Mouse (Mus musculus): ENCODE measurements around the gene Man1c1. TPM values are rescaled to one million over a fixed set of nuclear protein-coding genes. Genes with fewer than 3 reads are reported as not detected.

Man1c1 gene
- polyA plus RNA-seq, 1 experiment from 2014 or later: 2.5 TPM

- Histone ChIP-seq H3K36me3 (no peaks in the 10 kb centered on the region), H3K4me1 (peaks cover 21% of the 10 kb centered on the region), H3K27me3 (no peaks in the 10 kb centered on the region), H3K4me3 (no peak overlapping the region), H3K4me2 (replicated peaks) (no peak overlapping the region), H3K9ac (replicated peaks) (no peak overlapping the region), H3K9me3 (no peaks in the 10 kb centered on the region), H3K27ac (replicated peaks) (no peak overlapping the region)
- WGBS: 79% methylated on average over 10 of the region's 10 CpGs
- no peak for ATAC-seq (replicated peaks)
Measured at GRCm38 (mm10) chr4:134590227-134590926, 113.7 kb downstream of the Man1c1 start.

GRCm38 (mm10) chr4:134589786-134590185 is 114.3 kb downstream of the Man1c1 start:
- 79% methylated on average over 9 of the region's 9 CpGs for WGBS
- H3K4me2 ChIP-seq (replicated peaks): no peak overlapping the region
- H3K9ac ChIP-seq (replicated peaks): no peak overlapping the region
- H3K4me1 ChIP-seq: peaks cover 21% of the 10 kb centered on the region
- no peak for ATAC-seq (replicated peaks)
- H3K27ac ChIP-seq (replicated peaks): no peak overlapping the region
- no peaks in the 10 kb centered on the region for H3K36me3 ChIP-seq
- no peak overlapping the region for H3K4me3 ChIP-seq
- no peaks in the 10 kb centered on the region for H3K27me3 ChIP-seq
- no peaks in the 10 kb centered on the region for H3K9me3 ChIP-seq

GRCm38 (mm10) chr4:134588951-134589350 is 115.1 kb downstream of the Man1c1 start:
- Histone ChIP-seq H3K27ac (replicated peaks) (no peak overlapping the region), H3K4me3 (no peak overlapping the region), H3K9ac (replicated peaks) (no peak overlapping the region), H3K27me3 (no peaks in the 10 kb centered on the region), H3K4me1 (peaks cover 21% of the 10 kb centered on the region), H3K4me2 (replicated peaks) (no peak overlapping the region), H3K36me3 (no peaks in the 10 kb centered on the region), H3K9me3 (no peaks in the 10 kb centered on the region)
- no peak for ATAC-seq (replicated peaks)
- 85% methylated on average over 5 of the region's 5 CpGs for WGBS

- H3K9ac ChIP-seq (replicated peaks): no peak overlapping the region
- H3K4me1 ChIP-seq: peaks cover 21% of the 10 kb centered on the region
- H3K27me3 ChIP-seq: no peaks in the 10 kb centered on the region
- no peak overlapping the region for H3K4me2 ChIP-seq (replicated peaks)
- H3K9me3 ChIP-seq: no peaks in the 10 kb centered on the region
- no peaks in the 10 kb centered on the region for H3K36me3 ChIP-seq
- ATAC-seq (replicated peaks): no peak
- H3K4me3 ChIP-seq: no peak overlapping the region
- 90% methylated on average over 9 of the region's 9 CpGs for WGBS
- H3K27ac ChIP-seq (replicated peaks): no peak overlapping the region
Measured at GRCm38 (mm10) chr4:134588287-134588686, 115.8 kb downstream of the Man1c1 start.

- 67% methylated on average over 11 of the region's 11 CpGs for WGBS
- no peak for ATAC-seq (replicated peaks)
- H3K27me3 ChIP-seq: no peaks in the 10 kb centered on the region
Measured at GRCm38 (mm10) chr4:134587636-134588197, 116.4 kb downstream of the Man1c1 start.

GRCm38 (mm10) chr4:134586631-134587030 is 117.5 kb downstream of the Man1c1 start:
- ATAC-seq (replicated peaks): no peak
- Histone ChIP-seq H3K4me3 (no peak overlapping the region), H3K9ac (replicated peaks) (no peak overlapping the region), H3K36me3 (no peaks in the 10 kb centered on the region), H3K4me2 (replicated peaks) (no peak overlapping the region), H3K4me1 (peaks cover 8% of the 10 kb centered on the region), H3K27ac (replicated peaks) (no peak overlapping the region), H3K9me3 (no peaks in the 10 kb centered on the region), H3K27me3 (no peaks in the 10 kb centered on the region)
- 85% methylated on average over 1 of the region's 1 CpGs for WGBS

More at GRCm38 (mm10) chr4:134587636-134588197, 116.4 kb downstream of the Man1c1 start:
- Histone ChIP-seq H3K4me2 (replicated peaks) (no peak overlapping the region), H3K9ac (replicated peaks) (no peak overlapping the region), H3K4me3 (no peak overlapping the region), H3K9me3 (no peaks in the 10 kb centered on the region), H3K4me1 (peaks cover 18% of the 10 kb centered on the region), H3K27ac (replicated peaks) (no peak overlapping the region), H3K36me3 (no peaks in the 10 kb centered on the region)

- no peak overlapping the region for H3K9ac ChIP-seq (replicated peaks)
- no peak overlapping the region for H3K4me2 ChIP-seq (replicated peaks)
- ATAC-seq (replicated peaks): no peak
- no peaks in the 10 kb centered on the region for H3K36me3 ChIP-seq
- H3K4me1 ChIP-seq: peaks cover 8% of the 10 kb centered on the region
- H3K9me3 ChIP-seq: no peaks in the 10 kb centered on the region
- WGBS: 90% methylated on average over 7 of the region's 7 CpGs
- no peak overlapping the region for H3K4me3 ChIP-seq
- no peaks in the 10 kb centered on the region for H3K27me3 ChIP-seq
- no peak overlapping the region for H3K27ac ChIP-seq (replicated peaks)
Measured at GRCm38 (mm10) chr4:134586126-134586525, 118.0 kb downstream of the Man1c1 start.

GRCm38 (mm10) chr4:134583513-134583912 is 120.6 kb downstream of the Man1c1 start:
- Histone ChIP-seq H3K9me3 (no peaks in the 10 kb centered on the region), H3K4me2 (replicated peaks) (no peak overlapping the region), H3K36me3 (no peaks in the 10 kb centered on the region), H3K4me1 (peaks cover 31% of the 10 kb centered on the region), H3K4me3 (no peak overlapping the region), H3K9ac (replicated peaks) (no peak overlapping the region), H3K27ac (replicated peaks) (no peak overlapping the region), H3K27me3 (no peaks in the 10 kb centered on the region)
- ATAC-seq (replicated peaks): no peak
- WGBS: 72% methylated on average over 3 of the region's 3 CpGs

GRCm38 (mm10) chr4:134581365-134581764 is 122.7 kb downstream of the Man1c1 start:
- 49% methylated on average over 8 of the region's 8 CpGs for WGBS
- Histone ChIP-seq H3K9me3 (no peaks in the 10 kb centered on the region), H3K27ac (replicated peaks) (peak overlapping the region; percentile 83), H3K27me3 (no peaks in the 10 kb centered on the region), H3K4me1 (peaks cover 34% of the 10 kb centered on the region), H3K4me3 (no peak overlapping the region), H3K4me2 (replicated peaks) (no peak overlapping the region), H3K9ac (replicated peaks) (no peak overlapping the region), H3K36me3 (no peaks in the 10 kb centered on the region)
- no peak for ATAC-seq (replicated peaks)

GRCm38 (mm10) chr4:134580351-134581148 is 123.5 kb downstream of the Man1c1 start:
- no peak overlapping the region for H3K9ac ChIP-seq (replicated peaks)
- WGBS: 46% methylated on average over 15 of the region's 15 CpGs
- no peak overlapping the region for H3K4me2 ChIP-seq (replicated peaks)
- H3K27me3 ChIP-seq: no peaks in the 10 kb centered on the region
- ATAC-seq (replicated peaks): peak; percentile 78
- H3K9me3 ChIP-seq: no peaks in the 10 kb centered on the region
- peaks cover 34% of the 10 kb centered on the region for H3K4me1 ChIP-seq
- H3K27ac ChIP-seq (replicated peaks): peak overlapping the region; percentile 83
- H3K36me3 ChIP-seq: no peaks in the 10 kb centered on the region
- no peak overlapping the region for H3K4me3 ChIP-seq

GRCm38 (mm10) chr4:134579620-134580019 is 124.5 kb downstream of the Man1c1 start:
- Histone ChIP-seq H3K4me2 (replicated peaks) (no peak overlapping the region), H3K36me3 (no peaks in the 10 kb centered on the region), H3K4me1 (peaks cover 34% of the 10 kb centered on the region), H3K9me3 (no peaks in the 10 kb centered on the region), H3K27ac (replicated peaks) (peak overlapping the region; percentile 83), H3K9ac (replicated peaks) (no peak overlapping the region), H3K27me3 (no peaks in the 10 kb centered on the region), H3K4me3 (no peak overlapping the region)
- ATAC-seq (replicated peaks): no peak
- 39% methylated on average over 5 of the region's 5 CpGs for WGBS

GRCm38 (mm10) chr4:134579212-134579611 is 124.9 kb downstream of the Man1c1 start:
- no peak for ATAC-seq (replicated peaks)
- Histone ChIP-seq H3K4me1 (peaks cover 34% of the 10 kb centered on the region), H3K4me3 (no peak overlapping the region), H3K4me2 (replicated peaks) (no peak overlapping the region), H3K27me3 (no peaks in the 10 kb centered on the region), H3K27ac (replicated peaks) (no peak overlapping the region), H3K9ac (replicated peaks) (no peak overlapping the region), H3K9me3 (no peaks in the 10 kb centered on the region), H3K36me3 (no peaks in the 10 kb centered on the region)
- 16% methylated on average over 11 of the region's 11 CpGs for WGBS
